ENCODE assay signal across 8 mouse cellular contexts in genomic region chr15:80081801-80082546, GRCm38 (mm10). TPM values are rescaled to one million over a fixed set of nuclear protein-coding genes. Genes with fewer than 3 reads are reported as not detected.
DNase-seq lines count a peak whose midpoint lies in the region; ATAC-seq and TF ChIP-seq lines count a peak whose summit lies in the region.

No protein-coding gene starts in this region.

- DNase-seq in cerebellum, adult 11-12 months = peak; percentile 52
- no peak for DNase-seq in cerebellum, postnatal 36 days
- no peak for DNase-seq in thymus, adult 2 months
- no peak for DNase-seq in thymus, postnatal 0 days (ENCODE audit: low spot score)
- DNase-seq in limb, embryonic 14.5 days (ENCODE audit: low spot score) = no peak
- no peak for DNase-seq in embryo, embryonic 10 days (ENCODE audit: low spot score)
- no peak for DNase-seq in urinary bladder, postnatal 25 days (ENCODE audit: low spot score)

- WGBS in thymus, adult 2 months = 18% methylated on average over 11 of the region's 11 CpGs
- WGBS in limb, embryonic 14.5 days = 5% methylated on average over 11 of the region's 11 CpGs

- TF ChIP-seq POLR2A in thymus, adult 2 months (IDR thresholded peaks at IDR 0.05; ENCODE audit: control insufficient read depth, extremely low read depth, insufficient read depth, low read length, poor library complexity) = no peak
- TF ChIP-seq POLR2A in limb, embryonic 14.5 days (IDR thresholded peaks at IDR 0.05; ENCODE audit: borderline replicate concordance, extremely low read depth, insufficient read depth, insufficient read length) = no peak
- TF ChIP-seq POLR2A in testis, adult 2 months (IDR thresholded peaks at IDR 0.05; ENCODE audit: control insufficient read depth, low read depth, low read length) = no peak

- H3K9me3 ChIP-seq in limb, embryonic 14.5 days (ENCODE audit: control insufficient read depth, low read length) = no peaks in the 10 kb centered on the region

- peak overlapping the region; percentile 64 for H3K4me2 ChIP-seq in limb, embryonic 14.5 days (replicated peaks; ENCODE audit: low read depth, low read length, severe bottlenecking)

- no peaks in the 10 kb centered on the region for H3K27me3 ChIP-seq in thymus, adult 2 months (ENCODE audit: control insufficient read depth, insufficient read depth, low read length)
- no peaks in the 10 kb centered on the region for H3K27me3 ChIP-seq in limb, embryonic 14.5 days (ENCODE audit: control insufficient read depth, insufficient read depth, low read length)
- H3K27me3 ChIP-seq in testis, adult 2 months (ENCODE audit: control insufficient read depth, insufficient read depth, low read length) = no peaks in the 10 kb centered on the region

- ATAC-seq in limb, embryonic 14.5 days (ENCODE audit: low FRiP score, low read depth) = no peak

- H3K27ac ChIP-seq in thymus, adult 2 months (ENCODE audit: control insufficient read depth, insufficient read depth, low read length) = no peak overlapping the region
- peak overlapping the region; percentile 93; the same call in 1 of the 2 replicates for H3K27ac ChIP-seq in limb, embryonic 14.5 days (replicated peaks; ENCODE audit: low read depth, low read length)
- no peak overlapping the region for H3K27ac ChIP-seq in testis, adult 2 months (ENCODE audit: control insufficient read depth, insufficient read depth, low read depth, low read length)

- peaks cover 15% of the 10 kb centered on the region for H3K4me1 ChIP-seq in thymus, adult 2 months (replicated peaks; ENCODE audit: control insufficient read depth, insufficient read depth, low read length)
- peaks cover 11% of the 10 kb centered on the region; the same call in 1 of the 2 replicates for H3K4me1 ChIP-seq in limb, embryonic 14.5 days (ENCODE audit: control insufficient read depth, insufficient read depth, low read length)
- H3K4me1 ChIP-seq in testis, adult 2 months (ENCODE audit: control insufficient read depth, insufficient read depth, low read length) = peaks cover 2% of the 10 kb centered on the region; the same call in 1 of the 2 replicates

- H3K9ac ChIP-seq in limb, embryonic 14.5 days (ENCODE audit: low read depth, low read length, severe bottlenecking) = peak overlapping the region; percentile 94

- peaks cover 51% of the 10 kb centered on the region for H3K36me3 ChIP-seq in thymus, adult 2 months (ENCODE audit: control insufficient read depth, insufficient read depth, low read length)
- peaks cover 52% of the 10 kb centered on the region for H3K36me3 ChIP-seq in limb, embryonic 14.5 days (ENCODE audit: control insufficient read depth, insufficient read depth, low read length)
- peaks cover 4% of the 10 kb centered on the region for H3K36me3 ChIP-seq in testis, adult 2 months (ENCODE audit: control insufficient read depth, insufficient read depth, low read length)

- TF ChIP-seq CTCF in thymus, adult 2 months (IDR thresholded peaks at IDR 0.05; ENCODE audit: borderline replicate concordance, control insufficient read depth, extremely low read depth, insufficient read depth, low read length, poor library complexity) = no peak
- TF ChIP-seq CTCF in testis, adult 2 months (IDR thresholded peaks at IDR 0.05; ENCODE audit: control insufficient read depth, insufficient read depth, insufficient replicate concordance, low read depth, low read length) = no peak

- peak overlapping the region; percentile 85 for H3K4me3 ChIP-seq in thymus, adult 2 months (ENCODE audit: control insufficient read depth, insufficient read depth, low read length)
- peak overlapping the region; percentile 87 for H3K4me3 ChIP-seq in limb, embryonic 14.5 days (replicated peaks; ENCODE audit: low read length)
- peak overlapping the region; percentile 98 for H3K4me3 ChIP-seq in testis, adult 2 months (ENCODE audit: control insufficient read depth, low read depth, low read length)

RNA-seq across cellular contexts. Expression of gene Syngr1, which starts 9.2 kb away (rescaled TPM):
- polyA plus RNA-seq in thymus, adult 2 months (2012; rRNA removed) = 91.8 and 121 TPM in 2 replicates
- 74.1 and 74.5 TPM in 2 replicates for polyA plus RNA-seq in thymus, postnatal 0 days (2015; fragmentation: Nextera tagmentation; extraction: Ambion mirVana)
- 10.8 and 11.0 TPM in 2 replicates for polyA plus RNA-seq in limb, embryonic 14.5 days (2012; rRNA removed)
- polyA plus RNA-seq in limb, embryonic 14.5 days (2014; fragmentation: Nextera tagmentation; extraction: Ambion mirVana) = 8.3 and 11.5 TPM in 2 replicates
- 7.9 and 8.5 TPM in 2 replicates for polyA plus RNA-seq in testis, adult 2 months (2012; rRNA removed)

RNA-seq across cellular contexts. Expression of gene Rpl3, which starts 9.7 kb away (rescaled TPM):
- 627 and 715 TPM in 2 replicates for polyA plus RNA-seq in thymus, adult 2 months (2012; rRNA removed)
- 1,085 and 1,101 TPM in 2 replicates for polyA plus RNA-seq in thymus, postnatal 0 days (2015; fragmentation: Nextera tagmentation; extraction: Ambion mirVana)
- 1,074 and 1,569 TPM in 2 replicates for polyA plus RNA-seq in limb, embryonic 14.5 days (2012; rRNA removed)
- polyA plus RNA-seq in limb, embryonic 14.5 days (2014; fragmentation: Nextera tagmentation; extraction: Ambion mirVana) = 1,384 and 1,387 TPM in 2 replicates
- polyA plus RNA-seq in testis, adult 2 months (2012; rRNA removed) = 122 and 154 TPM in 2 replicates

RNA-seq across cellular contexts. Expression of gene Tab1, which starts 51.0 kb away (rescaled TPM):
- polyA plus RNA-seq in thymus, adult 2 months (2012; rRNA removed) = 53.8 and 61.0 TPM in 2 replicates
- 37.3 and 38.2 TPM in 2 replicates for polyA plus RNA-seq in thymus, postnatal 0 days (2015; fragmentation: Nextera tagmentation; extraction: Ambion mirVana)
- 43.1 and 56.5 TPM in 2 replicates for polyA plus RNA-seq in limb, embryonic 14.5 days (2012; rRNA removed)
- 34.6 and 39.4 TPM in 2 replicates for polyA plus RNA-seq in limb, embryonic 14.5 days (2014; fragmentation: Nextera tagmentation; extraction: Ambion mirVana)
- polyA plus RNA-seq in testis, adult 2 months (2012; rRNA removed) = 4.0 and 4.7 TPM in 2 replicates
